Mouse (Mus musculus): Measurements from ENCODE around the gene Nr6a1. TPM values are rescaled to one million over a fixed set of nuclear protein-coding genes. Genes with fewer than 3 reads are reported as not detected.
A peak's percentile ranks its signal among the peaks of the same experiment; 100 is the strongest.

Gene Nr6a1
- total RNA-seq, 2 experiments from 2014 or later, result 4.6 to 7.4 TPM

- no peak for DNase-seq
Measured at GRCm38 (mm10) chr2:38874544-38875108, 52.9 kb downstream of the Nr6a1 start.

DNA sequence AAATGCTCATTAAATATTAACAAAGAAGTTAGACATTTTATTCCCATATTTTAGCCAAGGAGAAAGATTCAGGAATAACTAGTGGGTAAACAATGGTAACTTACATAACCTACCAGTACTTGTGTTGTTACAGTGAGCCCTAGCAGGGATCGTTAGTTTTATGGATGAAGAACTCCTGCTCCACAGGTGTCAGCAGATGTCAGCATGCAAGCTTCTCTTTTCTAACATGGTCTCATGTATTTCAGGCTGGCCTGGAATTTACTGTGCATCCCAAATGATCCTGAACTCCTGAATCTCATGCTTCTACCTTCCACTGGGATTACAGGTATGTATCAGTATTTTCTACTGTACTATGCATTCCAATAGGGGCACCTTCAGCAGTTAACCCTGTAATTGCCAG lies 54.8 kb downstream of the Nr6a1 start:
- DNase-seq, result no peak

GRCm38 (mm10) chr2:38866711-38867110 lies 60.8 kb downstream of the Nr6a1 start:
- peak; percentile 26 for DNase-seq

- peak; percentile 25 for DNase-seq
Measured at GRCm38 (mm10) chr2:38864011-38864410, 63.5 kb downstream of the Nr6a1 start.

GRCm38 (mm10) chr2:38851797-38852196 lies 75.7 kb downstream of the Nr6a1 start:
- DNase-seq, result no peak

DNA sequence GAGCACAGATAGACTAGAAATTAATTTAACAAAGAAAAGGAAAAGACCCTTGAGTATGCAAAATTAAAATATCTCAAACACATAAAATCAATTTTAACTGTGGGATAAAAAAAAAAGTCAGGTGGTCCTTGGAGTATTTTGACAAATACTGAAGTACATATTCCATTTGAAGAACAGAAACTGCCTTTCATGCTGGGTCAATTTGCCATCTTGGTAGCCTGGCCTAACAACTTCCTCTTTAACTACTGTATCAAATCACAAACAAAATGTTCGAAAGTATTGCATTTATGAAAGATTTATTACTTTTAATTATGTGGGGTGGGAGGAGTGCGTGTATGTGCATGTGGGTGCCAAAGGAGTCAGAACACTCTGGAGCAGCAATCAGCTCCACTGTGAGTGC lies 81.2 kb downstream of the Nr6a1 start:
- no peak for DNase-seq

- DNase-seq, result no peak
Measured at GRCm38 (mm10) chr2:38835489-38835888, 92.0 kb downstream of the Nr6a1 start.

DNA sequence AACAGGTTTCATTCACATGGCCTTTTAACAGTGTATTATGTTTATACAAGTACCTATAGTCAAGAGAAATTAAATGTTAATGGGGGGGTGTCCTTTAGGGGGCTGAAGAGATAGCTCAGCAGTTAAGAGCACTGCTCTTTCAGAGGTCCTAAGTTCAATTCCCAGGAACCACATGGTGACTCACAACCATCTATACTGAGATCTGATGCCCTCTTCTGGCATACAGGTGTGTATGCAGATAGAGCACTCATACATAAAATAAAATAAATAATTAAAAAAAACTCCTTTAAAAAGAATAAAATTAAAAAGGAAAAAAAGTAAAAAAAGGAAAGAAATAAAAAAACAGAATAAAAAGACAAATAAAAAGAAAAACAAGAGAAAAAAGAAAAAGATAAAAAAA lies 95.5 kb downstream of the Nr6a1 start:
- DNase-seq, result no peak

DNA sequence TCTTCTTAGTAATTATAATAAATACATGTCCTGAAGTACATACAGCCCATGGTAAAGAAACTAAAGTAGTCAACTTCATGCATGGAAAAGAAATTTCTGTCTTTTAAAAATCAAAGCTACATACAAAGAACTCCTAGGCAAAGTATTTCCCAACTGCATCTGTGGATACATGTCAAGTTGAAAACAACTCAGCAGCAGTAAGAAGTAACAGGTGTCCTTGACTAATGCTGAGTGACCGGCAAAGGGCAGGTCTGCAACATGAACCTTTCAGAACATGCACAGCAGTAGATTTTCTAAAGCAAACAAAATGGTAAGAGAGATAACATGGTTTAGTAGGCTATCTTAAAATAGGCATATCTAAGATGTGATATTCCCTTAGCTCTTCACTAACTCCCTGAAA lies 98.0 kb downstream of the Nr6a1 start:
- no peak for DNase-seq

- no peak for DNase-seq
Measured at GRCm38 (mm10) chr2:38827801-38828306, 99.6 kb downstream of the Nr6a1 start.

DNA sequence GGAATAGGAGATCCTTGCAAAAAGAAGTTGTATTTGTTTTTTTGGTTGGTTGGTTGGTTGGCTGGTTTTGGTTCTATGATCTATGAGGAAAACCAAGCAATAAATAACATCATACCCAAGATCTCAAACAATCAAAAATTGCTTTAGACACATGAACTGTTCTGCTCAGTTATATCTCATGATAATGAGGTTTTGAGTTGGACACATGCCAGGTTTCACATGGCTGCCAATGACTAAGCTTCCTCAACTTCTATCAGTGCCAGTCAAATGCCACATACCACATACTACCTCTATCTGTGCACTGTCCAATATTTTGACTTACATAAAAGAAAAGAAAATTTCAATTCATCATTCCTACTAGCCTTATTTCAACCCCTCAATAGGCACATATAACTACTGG lies 101.3 kb downstream of the Nr6a1 start:
- DNase-seq, result peak; percentile 35

- peak; percentile 34 for DNase-seq
Measured at GRCm38 (mm10) chr2:38824791-38825768, 102.4 kb downstream of the Nr6a1 start.

- peak; percentile 74 for DNase-seq
Measured at GRCm38 (mm10) chr2:38823912-38824583, 103.4 kb downstream of the Nr6a1 start.

DNA sequence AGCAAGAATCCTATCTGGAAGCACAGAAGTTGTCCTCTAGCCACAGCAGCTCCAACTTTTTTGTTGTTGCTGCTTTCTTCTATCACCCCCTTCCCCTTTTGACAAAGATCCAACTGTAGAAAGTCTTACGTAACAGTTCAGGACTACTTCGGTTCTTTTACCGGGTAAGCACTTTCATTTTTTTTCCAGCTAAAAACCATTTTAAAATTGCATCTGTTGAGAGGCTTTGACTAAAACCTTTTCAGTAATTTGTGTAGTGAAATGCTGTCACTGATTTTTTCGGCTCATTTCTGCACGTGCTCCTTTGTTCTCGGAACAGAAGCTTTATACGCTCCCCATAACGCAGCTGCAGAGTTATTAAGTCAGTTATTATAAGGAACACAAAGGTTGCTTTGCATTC lies 104.1 kb downstream of the Nr6a1 start:
- DNase-seq, result no peak

- peak; percentile 74 for DNase-seq
Measured at GRCm38 (mm10) chr2:38822995-38823394, 104.5 kb downstream of the Nr6a1 start.

- DNase-seq, result no peak
Measured at GRCm38 (mm10) chr2:38817487-38817886, 110.0 kb downstream of the Nr6a1 start.

GRCm38 (mm10) chr2:38797087-38797624 lies 130.3 kb downstream of the Nr6a1 start:
- peak; percentile 83 for DNase-seq

- no peak for DNase-seq
Measured at GRCm38 (mm10) chr2:38787338-38787737, 140.2 kb downstream of the Nr6a1 start.

DNA sequence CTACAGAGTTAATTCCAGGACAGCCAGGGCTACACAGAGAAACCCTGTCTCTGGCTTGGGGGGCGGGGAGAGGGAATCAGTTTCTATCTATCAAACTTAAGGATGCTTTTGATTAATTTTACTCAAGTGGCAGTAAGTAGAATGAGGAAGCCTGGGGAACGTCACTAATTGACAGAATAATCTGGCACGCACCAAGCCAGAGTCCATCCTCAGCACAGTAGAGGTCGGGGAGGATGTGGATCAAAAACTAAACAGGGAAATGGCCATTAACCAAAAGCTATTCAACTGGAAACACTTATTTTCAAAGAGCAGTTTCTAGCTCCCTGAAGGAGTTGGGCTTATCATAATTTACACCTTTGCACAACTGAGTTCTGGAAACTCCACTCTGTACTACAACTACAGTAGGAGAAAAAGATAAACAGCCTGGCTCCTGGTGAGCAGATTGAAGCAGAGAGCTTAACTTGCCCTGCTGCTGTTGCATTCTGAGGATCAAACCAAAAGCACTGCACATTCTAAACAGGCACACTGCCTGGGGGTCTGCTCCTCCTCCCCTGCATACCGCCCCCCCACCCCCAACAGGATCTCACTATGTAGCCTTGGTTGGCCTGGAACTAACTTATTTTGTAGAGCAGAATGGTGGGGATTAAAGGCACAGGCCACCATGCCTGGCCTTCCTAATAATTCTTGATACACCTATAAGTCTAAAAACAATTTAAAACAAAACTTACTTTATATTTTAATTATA lies 141.1 kb downstream of the Nr6a1 start:
- DNase-seq, result no peak

DNA sequence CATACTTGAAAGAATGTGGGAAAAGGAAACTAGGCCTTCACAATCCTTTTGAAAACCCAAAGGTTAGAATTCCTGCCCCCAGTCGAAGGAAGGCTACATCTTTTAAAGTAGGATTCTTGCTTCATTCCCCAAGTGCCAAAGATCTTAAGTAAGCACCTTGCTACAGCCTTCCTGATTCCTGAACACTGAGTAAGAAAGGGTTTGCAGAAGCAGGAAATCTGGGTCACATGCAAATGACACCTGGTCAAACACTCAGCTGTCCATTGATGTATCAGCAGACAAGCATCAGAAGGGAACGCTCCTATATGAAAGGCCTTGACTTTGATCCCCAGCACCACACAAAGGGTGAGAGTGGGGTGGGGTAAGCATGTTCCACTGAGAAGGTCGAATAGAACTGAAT lies 142.4 kb downstream of the Nr6a1 start:
- no peak for DNase-seq

GRCm38 (mm10) chr2:38784396-38784795 lies 143.1 kb downstream of the Nr6a1 start:
- DNase-seq, result peak; percentile 25

DNA sequence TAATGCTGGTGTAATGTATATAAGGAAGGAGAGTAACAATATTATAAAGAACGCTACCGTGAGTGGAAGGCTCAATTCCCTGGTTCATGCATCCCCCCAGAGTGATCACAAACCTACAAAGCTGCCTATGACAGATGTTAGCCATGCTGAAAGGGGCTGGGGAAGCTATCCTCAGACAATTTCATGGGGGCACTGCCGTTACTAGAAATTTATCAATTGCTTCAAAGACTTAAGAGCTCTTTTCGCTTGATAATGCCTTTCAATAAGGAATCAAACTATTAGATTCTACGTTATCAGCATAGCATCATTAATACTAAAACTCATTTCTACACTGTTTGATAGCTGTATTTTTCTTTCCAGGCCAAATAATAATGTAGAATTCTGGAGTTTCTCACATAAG lies 144.1 kb downstream of the Nr6a1 start:
- no peak for DNase-seq

Measured in adrenal gland, postnatal 10 days (tissue).